Mouse (Mus musculus) limb, embryonic 11.5 days (tissue): Measurements from ENCODE around the gene Relt. TPM values are rescaled to one million over a fixed set of nuclear protein-coding genes. Genes with fewer than 3 reads are reported as not detected.

Source experiments
- ATAC-seq: fragments of 200-750 bp; cut with Nextera tagmentation; 2 replicates; pipeline ENCODE4 v1.8.0; 2017; ENCODE audit warnings: low read depth; ENCODE audit not compliant: insufficient number of reproducible peaks, low FRiP score, low TSS enrichment
- DNase-seq: peaks from one replicate; pipeline ENCODE4 v3.0.0-alpha.2; 2015; ENCODE audit warnings: low spot score
- H3K27ac ChIP-seq: fragments of 300-500 bp; sonication (generic); replicated peaks from 2 replicates; pipeline ENCODE4 v1.5.1; 2014; ENCODE audit warnings: low read depth, mild to moderate bottlenecking, low read length
- H3K27me3 ChIP-seq: fragments of 300-500 bp; sonication (generic); 2 replicates; pipeline ENCODE4 v1.6.1; 2014; ENCODE audit warnings: mild to moderate bottlenecking, low read length, mixed read lengths; ENCODE audit not compliant: control insufficient read depth, insufficient read depth
- H3K36me3 ChIP-seq: fragments of 300-500 bp; sonication (generic); 2 replicates; pipeline ENCODE4 v1.6.1; 2014; ENCODE audit warnings: mild to moderate bottlenecking, low read length, moderate library complexity, mixed read lengths; ENCODE audit not compliant: control insufficient read depth, insufficient read depth
- H3K4me1 ChIP-seq: fragments of 300-500 bp; sonication (generic); 2 replicates; pipeline ENCODE4 v1.6.1; 2014; ENCODE audit warnings: low read length, mixed read lengths; ENCODE audit not compliant: control insufficient read depth, insufficient read depth
- H3K4me2 ChIP-seq: fragments of 300-500 bp; sonication (generic); 2 replicates; pipeline ENCODE4 v1.6.1; 2014; ENCODE audit warnings: low read depth, mild to moderate bottlenecking, moderate library complexity; ENCODE audit not compliant: severe bottlenecking
- H3K4me3 ChIP-seq: fragments of 300-500 bp; sonication (generic); 2 replicates; pipeline ENCODE4 v1.5.1; 2014; ENCODE audit warnings: low read depth, low read length
- H3K9ac ChIP-seq: fragments of 300-500 bp; sonication (generic); 2 replicates; pipeline ENCODE4 v1.6.1; 2014; ENCODE audit warnings: mild to moderate bottlenecking, low read length
- H3K9me3 ChIP-seq: fragments of 300-500 bp; sonication (generic); 2 replicates; pipeline ENCODE4 v1.6.1; 2016; ENCODE audit warnings: low read length; ENCODE audit not compliant: control insufficient read depth
- WGBS: fragments of 180-500 bp; shearing (Covaris S2); extraction: QIAGEN DNeasy Blood & Tissue Kit; methylation state at CpG from one replicate; pipeline ENCODE4 v1.1.7; 2014; 5-methylcytosine and 5-hydroxymethylcytosine counted together
- polyA plus RNA-seq: library from polyadenylated mRNA; unstranded; fragments of >200 nt; fragmentation: Nextera tagmentation; extraction: Ambion mirVana; gene quantifications from 2 replicates; pipeline ENCODE4 v1.2.1, GENCODE M21; 2014

The Relt gene
- polyA plus RNA-seq, 1 experiment from 2014 or later = 4.1 TPM

DNA sequence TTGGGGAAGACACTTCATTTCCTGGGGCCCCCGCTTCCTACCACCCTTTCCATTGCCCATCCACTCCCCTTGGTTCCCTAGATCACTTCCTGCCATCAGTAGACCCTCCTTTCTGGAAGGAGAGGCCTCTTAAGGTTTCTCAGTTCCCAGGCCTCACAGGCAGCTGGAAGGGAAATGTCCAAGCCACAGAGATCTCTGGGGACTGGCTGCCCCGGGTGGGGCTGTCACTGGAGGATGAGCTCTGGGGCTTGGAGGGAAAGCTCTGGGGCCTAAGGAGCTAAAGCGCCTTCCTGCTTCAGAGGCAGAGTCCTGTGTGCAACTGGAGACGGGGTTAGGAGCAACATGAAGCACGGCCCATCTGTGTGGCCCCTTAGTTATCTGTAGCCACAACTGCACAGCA, 41.4 kb upstream of the Relt start:
- no peak for ATAC-seq
- H3K27ac ChIP-seq = no peak overlapping the region

DNA sequence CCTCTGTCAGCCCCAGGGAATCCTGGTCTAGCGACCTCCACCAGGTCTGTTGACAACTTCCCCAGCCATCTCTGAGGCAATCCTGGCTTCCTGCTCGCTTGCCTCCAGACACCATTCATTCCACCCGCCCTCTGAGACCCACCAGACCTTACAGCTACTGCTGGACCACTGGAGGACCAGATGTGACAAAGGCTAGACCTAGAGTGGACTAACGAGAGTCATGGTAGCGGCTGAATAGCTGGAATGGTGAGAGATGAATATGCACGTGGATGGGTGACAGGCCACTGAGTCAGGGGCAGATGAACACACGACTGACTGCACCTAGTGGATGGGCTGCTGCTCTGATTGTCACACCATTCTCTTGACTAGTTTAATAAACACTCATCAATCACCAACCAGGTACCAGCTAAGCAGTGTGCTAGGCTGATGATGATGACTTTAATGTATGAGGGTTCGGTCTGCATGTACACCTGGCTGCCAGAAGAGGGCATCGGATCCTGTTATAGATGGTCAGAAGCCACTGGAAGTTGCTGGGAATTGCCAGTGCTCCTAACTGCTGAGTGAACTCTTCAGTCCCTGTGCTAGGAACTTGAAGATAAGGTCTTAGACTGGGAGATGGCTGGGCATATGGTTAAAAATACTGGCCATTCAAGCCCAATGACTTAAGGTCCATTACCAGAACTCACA, 39.3 kb upstream of the Relt start:
- peaks cover 2% of the 10 kb centered on the region for H3K4me1 ChIP-seq

More for the DNA sequence above, 41.4 kb upstream of the Relt start:
- Histone ChIP-seq H3K36me3 (no peaks in the 10 kb centered on the region), H3K4me2 (no peak overlapping the region), H3K9me3 (no peaks in the 10 kb centered on the region), H3K4me3 (no peak overlapping the region), H3K27me3 (no peaks in the 10 kb centered on the region), H3K9ac (no peak overlapping the region), H3K4me1 (peaks cover 15% of the 10 kb centered on the region)
- WGBS = 92% methylated on average over 5 of the region's 5 CpGs
- DNase-seq = no peak

DNA sequence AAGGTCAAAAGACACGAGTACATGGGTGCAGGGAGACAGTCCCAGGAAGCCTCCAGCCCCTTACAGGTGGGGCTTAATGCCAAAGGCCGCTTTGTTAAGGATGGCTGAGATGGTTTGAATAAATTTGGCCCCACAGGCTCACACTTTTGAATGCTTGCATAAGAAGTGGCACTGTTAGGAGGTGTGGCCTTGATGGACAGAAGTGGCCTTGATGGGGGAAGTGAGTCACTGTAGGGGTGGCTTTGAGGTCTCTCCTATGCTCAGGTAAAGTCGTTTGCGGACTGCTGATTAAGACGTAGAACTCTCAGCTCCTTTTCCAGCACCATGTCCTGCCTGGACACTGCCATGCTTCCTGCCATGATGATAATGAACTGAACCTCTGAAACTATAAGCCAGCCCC, 34.6 kb upstream of the Relt start:
- H3K27ac ChIP-seq = no peak overlapping the region
- ATAC-seq (no peak), DNase-seq (no peak)
- peaks cover 3% of the 10 kb centered on the region; the same call in 1 of the 2 replicates for H3K36me3 ChIP-seq
- no peak overlapping the region for H3K4me2 ChIP-seq
- H3K27me3 ChIP-seq = no peaks in the 10 kb centered on the region
- H3K9ac ChIP-seq = no peak overlapping the region
- H3K4me3 ChIP-seq = no peak overlapping the region
- WGBS = 85% methylated on average over 5 of the region's 5 CpGs
- peaks cover 17% of the 10 kb centered on the region for H3K4me1 ChIP-seq
- H3K9me3 ChIP-seq = no peaks in the 10 kb centered on the region

More for the DNA sequence above, 39.3 kb upstream of the Relt start:
- Histone ChIP-seq H3K27ac (no peak overlapping the region), H3K4me3 (no peak overlapping the region), H3K9ac (no peak overlapping the region), H3K27me3 (no peaks in the 10 kb centered on the region), H3K9me3 (no peaks in the 10 kb centered on the region), H3K36me3 (peaks cover 3% of the 10 kb centered on the region; the same call in 1 of the 2 replicates), H3K4me2 (no peak overlapping the region)
- DNase-seq (peak; percentile 43), ATAC-seq (no peak)
- WGBS = 79% methylated on average over 9 of the region's 9 CpGs

DNA sequence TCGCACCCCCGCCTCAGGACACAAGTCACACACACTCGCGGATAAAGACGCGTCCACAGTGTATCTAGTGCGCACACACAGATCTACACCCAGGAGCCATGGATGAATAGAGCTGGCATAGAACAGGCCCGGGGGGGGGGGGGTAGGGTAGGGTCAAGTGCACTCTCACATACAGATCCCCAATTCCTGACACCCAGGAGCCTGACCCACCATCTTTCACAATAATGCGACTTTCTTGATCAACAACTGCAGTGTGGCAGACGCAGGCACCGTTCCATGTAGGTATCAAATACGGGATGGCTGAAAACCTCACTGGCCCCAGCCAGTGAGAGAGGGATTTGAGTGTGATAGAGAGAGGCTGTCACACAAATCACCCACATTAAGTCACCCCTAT, 31.6 kb upstream of the Relt start:
- 2% methylated on average over 12 of the region's 12 CpGs for WGBS

DNA sequence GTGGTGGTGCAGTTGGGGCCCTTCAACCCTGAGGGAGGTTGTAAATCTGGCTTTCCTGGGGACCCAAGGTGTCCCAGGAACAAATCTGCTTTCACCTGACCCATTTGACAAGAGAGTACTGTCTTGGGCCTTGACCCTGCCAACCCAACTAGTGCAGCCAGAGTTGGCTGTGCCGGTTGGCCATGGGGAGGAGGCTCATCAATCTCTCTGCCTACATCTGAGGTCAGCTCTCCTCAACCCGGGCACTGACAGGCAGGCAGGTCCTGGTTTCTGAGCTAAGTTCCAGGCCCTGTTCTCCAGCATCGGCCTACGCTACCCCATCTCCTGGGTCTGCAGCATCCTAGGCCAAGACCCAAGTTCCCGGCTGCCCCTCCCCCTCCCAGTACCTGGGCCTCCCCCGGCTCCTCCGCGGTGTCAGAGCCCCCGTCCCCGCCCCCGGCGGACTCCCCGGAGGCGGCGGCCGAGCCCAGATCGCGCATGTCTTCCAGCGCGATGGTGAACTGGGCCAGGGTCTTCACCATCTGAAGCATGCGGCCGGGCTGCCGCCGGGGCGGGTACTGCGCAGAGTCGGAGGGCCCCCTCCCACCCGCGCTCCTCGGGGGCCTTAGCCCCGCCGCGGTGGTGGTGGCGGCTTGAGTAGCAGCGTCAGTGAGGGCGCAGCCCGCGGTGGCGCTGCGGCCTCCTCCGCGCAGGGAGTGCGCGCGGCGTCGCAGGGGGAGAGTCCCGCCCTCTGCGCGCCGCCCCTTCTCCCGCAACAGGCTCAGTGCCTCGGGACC, 31.0 kb upstream of the Relt start:
- Histone ChIP-seq H3K36me3 (peaks cover 6% of the 10 kb centered on the region; the same call in 1 of the 2 replicates), H3K4me2 (peak overlapping the region; percentile 96), H3K27me3 (no peaks in the 10 kb centered on the region), H3K9me3 (no peaks in the 10 kb centered on the region), H3K4me1 (peaks cover 17% of the 10 kb centered on the region), H3K27ac (no peak overlapping the region; the same call in 1 of the 2 replicates), H3K4me3 (peak overlapping the region; percentile 45), H3K9ac (peak overlapping the region; percentile 53)
- ATAC-seq = peak; percentile 58
- DNase-seq = peak; percentile 48
- WGBS = 3% methylated on average over 53 of the region's 53 CpGs

More for the DNA sequence above, 31.6 kb upstream of the Relt start:
- Histone ChIP-seq H3K27me3 (no peaks in the 10 kb centered on the region), H3K4me3 (peak overlapping the region; percentile 45), H3K9me3 (no peaks in the 10 kb centered on the region), H3K4me2 (peak overlapping the region; percentile 96), H3K9ac (peak overlapping the region; percentile 53), H3K36me3 (peaks cover 3% of the 10 kb centered on the region; the same call in 1 of the 2 replicates), H3K4me1 (peaks cover 17% of the 10 kb centered on the region), H3K27ac (no peak overlapping the region; the same call in 1 of the 2 replicates)
- ATAC-seq (0 out of 2 replicates have a peak, but pooled peaks have one; percentile 10), DNase-seq (no peak)

DNA sequence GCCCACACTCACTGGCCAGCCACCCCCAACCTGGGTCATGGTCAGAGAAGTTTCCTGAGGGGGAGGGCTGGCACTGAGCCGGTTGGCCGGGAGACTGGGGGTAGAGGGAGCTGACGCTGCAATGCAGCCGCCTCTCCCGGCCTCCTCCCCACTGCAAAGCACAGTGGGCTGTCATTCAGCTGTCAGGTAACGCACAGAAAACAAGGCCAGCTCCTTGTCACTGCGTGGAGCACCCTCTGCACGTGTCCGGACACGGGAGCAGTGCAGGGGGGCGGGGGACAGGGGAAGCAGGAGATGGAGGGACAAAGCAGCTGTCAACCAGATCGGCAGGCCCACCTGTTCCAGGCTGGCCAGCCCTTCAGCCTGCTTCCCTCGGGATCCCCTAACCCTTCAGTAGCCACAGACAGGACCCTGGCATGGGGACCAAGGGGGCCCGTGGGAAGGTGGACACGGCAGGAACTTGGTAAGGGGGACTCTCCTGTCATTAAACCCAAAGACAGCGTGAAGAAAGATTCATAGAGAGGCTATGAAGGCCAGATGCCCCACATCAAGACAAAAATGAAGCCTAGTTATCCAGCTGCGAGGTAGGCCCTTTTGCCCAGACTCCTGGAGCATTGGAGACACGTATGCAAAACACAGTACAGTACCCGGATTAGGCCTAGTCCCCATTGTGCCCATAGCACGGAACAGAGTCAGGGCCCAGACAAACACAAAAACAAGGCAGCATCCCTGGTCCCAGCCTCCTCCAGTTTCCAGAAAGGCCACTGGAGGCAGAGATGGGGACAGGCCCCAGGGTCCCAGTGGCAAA, 30.2 kb upstream of the Relt start:
- WGBS = 69% methylated on average over 20 of the region's 20 CpGs
- Histone ChIP-seq H3K9me3 (no peaks in the 10 kb centered on the region), H3K27ac (no peak overlapping the region), H3K4me1 (peaks cover 17% of the 10 kb centered on the region), H3K27me3 (no peaks in the 10 kb centered on the region), H3K4me3 (no peak overlapping the region), H3K9ac (no peak overlapping the region), H3K36me3 (peaks cover 9% of the 10 kb centered on the region; the same call in 1 of the 2 replicates), H3K4me2 (peak overlapping the region; percentile 96; the same call in 1 of the 2 replicates)
- DNase-seq (no peak), ATAC-seq (no peak)

DNA sequence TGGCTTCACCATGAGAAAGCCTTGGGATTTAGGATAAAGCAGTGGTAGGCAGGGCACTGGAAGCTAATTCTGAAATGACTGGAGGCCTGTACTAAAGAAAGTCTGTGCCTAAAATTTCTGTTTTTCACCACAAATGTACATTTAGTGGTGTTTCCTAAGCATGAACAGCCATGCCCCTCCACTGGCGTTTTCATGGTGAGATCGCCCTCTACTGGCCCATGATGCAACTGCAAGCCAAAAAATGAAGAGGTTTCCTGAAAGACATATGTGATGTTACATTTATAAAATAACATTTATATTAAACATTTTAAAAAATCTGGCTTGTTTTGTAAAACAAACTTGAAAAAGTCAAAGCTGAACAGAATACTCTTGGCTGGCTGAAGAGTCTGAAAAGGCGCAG, 23.3 kb upstream of the Relt start:
- Histone ChIP-seq H3K27me3 (no peaks in the 10 kb centered on the region), H3K4me1 (no peaks in the 10 kb centered on the region), H3K9ac (no peak overlapping the region), H3K9me3 (no peaks in the 10 kb centered on the region), H3K27ac (no peak overlapping the region), H3K4me2 (no peak overlapping the region), H3K36me3 (peaks cover 21% of the 10 kb centered on the region), H3K4me3 (no peak overlapping the region)
- ATAC-seq = no peak
- WGBS = 36% methylated on average over 3 of the region's 3 CpGs
- DNase-seq = peak; percentile 79

DNA sequence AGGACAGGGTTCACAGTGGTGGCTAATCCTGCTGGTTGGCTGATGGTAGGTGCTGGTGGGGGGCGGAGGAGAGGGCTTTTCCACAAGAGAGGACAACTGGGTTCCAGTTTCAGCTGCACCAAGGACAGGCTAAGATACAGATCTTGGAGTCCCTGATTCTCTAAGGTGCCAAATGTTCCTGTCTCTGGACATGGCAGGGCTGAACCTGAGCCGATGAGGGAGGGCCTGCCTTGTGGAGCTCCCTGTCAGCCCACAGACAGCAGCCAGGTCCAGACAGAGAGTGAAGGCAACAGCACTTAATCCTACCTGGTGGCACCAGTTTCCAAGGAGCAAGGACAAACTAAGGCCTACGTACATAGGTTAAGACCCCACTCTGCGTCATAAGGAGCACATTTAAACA, 21.2 kb upstream of the Relt start:
- no peak overlapping the region for H3K9ac ChIP-seq
- no peaks in the 10 kb centered on the region for H3K9me3 ChIP-seq
- H3K27ac ChIP-seq = no peak overlapping the region
- H3K36me3 ChIP-seq = peaks cover 29% of the 10 kb centered on the region
- H3K4me2 ChIP-seq = no peak overlapping the region
- no peak for DNase-seq
- 94% methylated on average over 4 of the region's 4 CpGs for WGBS
- ATAC-seq = no peak
- H3K4me1 ChIP-seq = 0 out of 2 replicates have a peak, but pooled peaks cover 2% of the 10 kb centered on the region
- no peaks in the 10 kb centered on the region for H3K27me3 ChIP-seq
- no peak overlapping the region for H3K4me3 ChIP-seq
